Mouse (Mus musculus): Measurements from ENCODE around the gene Gm973. TPM values are rescaled to one million over a fixed set of nuclear protein-coding genes. Genes with fewer than 3 reads are reported as not detected.

The Gm973 gene
- 2.6 TPM for polyA plus RNA-seq (2017; shearing (Covaris generic))

DNA sequence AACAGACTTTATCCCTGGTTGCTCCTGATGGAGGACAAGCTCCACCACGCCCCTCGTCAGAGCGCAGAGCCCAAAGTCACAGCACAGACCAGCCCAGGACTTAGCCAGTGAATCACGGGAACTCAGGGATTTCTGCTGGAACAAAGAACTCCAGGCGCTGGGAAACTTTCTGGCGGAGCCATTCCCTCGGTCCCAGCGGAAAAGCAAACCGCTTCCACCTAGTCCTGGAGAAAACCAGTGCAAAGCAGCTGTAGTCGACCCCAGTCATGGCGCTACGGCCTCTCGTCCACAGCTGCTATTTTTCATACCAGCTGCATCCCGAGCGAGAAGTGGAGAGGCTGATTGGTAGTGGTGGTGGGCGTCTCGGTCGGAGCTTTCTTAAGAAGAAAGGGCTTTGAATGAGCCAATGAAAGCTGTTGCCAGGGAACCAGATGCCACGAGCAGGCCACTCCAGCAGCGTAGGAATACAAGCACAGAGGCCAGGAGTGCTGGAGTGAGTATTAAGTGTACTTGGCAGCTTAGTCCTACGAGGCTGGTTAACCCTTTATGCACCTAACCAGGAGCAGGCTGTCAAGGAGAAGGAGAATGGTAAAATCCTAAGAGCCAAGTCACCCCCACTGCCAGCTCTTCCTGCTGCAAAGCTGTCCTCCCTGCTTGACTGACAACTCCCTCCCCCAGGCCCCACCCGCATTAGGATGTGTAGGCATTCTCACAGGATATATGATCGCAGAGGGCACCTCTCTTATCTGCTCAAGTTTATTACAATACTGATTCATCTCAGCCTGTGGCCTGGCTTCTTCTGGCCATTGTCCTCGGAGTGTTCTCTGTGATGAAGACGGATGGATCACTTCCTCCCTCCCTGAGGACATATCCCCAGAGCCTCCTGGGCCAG, at the start of gene Gm973:
Gene Gm973, plus strand, starts transcription at position 239 of the 892 bp plus-strand sequence.

DNA sequence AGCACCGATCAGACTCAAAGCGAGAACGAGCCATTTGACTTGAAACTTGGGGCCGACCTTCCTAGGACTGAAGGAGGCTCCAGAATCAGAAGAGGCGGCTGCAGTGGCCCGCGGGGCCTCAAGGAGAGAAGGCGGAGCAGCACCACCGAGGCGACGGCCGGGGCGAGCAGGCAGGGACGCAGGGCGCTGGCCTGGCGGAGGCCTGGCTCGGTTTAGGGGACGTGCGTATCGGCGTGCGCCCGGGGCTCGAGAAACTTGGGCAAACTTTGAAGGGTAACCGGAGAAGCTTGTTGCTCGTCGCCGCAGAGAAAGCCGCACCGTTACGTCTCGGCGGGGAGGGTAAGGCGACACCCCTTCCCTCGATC, 33.8 kb upstream of the Gm973 start, which contains the start of gene Fzd7:
Gene Fzd7, plus strand, starts transcription at position 94 of the 365 bp plus-strand sequence.

DNA sequence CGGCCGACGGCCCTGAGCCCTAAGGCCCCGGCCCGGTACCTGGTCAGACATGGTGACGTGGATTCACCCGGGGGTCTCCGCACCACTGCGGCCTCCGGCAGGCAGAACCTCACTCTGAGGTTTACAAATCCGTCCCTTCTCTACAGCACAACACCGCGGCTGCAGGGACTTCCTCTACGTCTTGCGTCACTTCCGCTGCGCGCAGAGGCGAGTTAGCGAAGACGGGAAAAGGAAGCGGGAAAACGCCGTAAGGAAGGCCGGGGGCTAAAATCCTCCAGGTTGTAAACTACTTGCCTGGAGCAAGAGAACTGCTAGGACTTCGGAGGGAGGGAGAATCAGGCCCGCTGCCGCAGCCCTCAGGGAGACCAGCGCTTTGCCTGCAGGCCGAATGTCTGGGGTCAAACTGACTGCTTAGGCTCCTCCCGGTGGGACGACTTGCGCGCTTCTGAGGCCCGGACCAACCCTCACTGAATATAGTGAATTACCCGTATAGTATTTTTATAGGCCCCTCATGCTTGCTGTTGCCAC, 154.6 kb downstream of the Gm973 start, which contains the start of gene Sumo1:
Gene Sumo1, minus strand, starts transcription at position 194 of the 528 bp plus-strand sequence.

DNA sequence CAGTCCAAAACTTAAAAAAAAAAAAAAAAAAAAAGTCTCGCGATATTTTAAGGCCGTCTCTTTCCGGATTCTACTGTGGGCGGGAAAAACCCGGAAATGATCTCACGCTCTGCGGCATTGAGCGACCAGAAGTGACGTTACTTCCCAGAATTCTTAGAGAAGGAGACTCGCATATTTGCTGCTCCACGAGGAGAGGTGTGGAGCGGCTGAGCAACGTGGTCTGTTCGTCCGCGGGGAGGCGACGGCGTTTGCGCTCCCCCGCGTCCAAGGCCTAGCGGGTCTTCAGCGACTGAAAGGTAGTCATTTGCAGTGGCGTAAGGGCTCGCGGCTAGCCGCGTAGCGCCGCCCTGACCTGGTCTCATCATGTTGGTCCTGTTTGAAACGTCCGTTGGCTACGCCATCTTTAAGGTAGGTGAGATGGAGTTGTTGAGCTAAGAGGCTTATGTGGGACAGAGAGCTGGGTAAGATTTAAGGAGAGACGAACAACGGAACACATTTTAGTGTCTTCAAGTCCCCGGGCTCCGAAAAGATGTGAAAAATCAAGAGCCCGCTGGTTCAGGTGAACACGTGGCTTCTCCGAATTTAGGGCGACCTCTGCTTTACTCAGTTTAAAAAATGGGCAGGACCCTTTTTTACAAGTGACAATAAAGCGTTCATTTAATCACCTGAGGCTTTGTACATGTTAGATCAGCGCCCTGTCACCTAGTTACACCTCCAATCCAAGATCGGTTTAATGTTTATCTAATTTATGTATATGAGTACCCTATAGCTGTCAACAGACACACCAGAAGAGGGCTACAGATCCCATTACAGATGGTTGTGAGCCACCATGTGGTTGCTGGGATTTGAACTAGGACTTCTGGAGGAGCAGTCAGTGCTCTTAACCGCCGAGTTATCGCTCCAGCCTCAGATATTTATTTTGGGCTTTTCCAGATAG, 169.0 kb downstream of the Gm973 start, which contains the start of gene Nop58:
Gene Nop58, plus strand, starts transcription at position 153 of the 937 bp plus-strand sequence.

Other genes with a start within 250 kb of the Gm973 start
- gene Fzd7, start 33.8 kb upstream of the Gm973 start, polyA plus RNA-seq (2017; shearing (Covaris generic)): not detected
- 407 TPM for gene Sumo1, start 154.6 kb downstream of the Gm973 start, polyA plus RNA-seq (2017; shearing (Covaris generic))
- 215 TPM for gene Nop58, start 168.7 kb downstream of the Gm973 start, polyA plus RNA-seq (2017; shearing (Covaris generic))
- gene Bmpr2, start 247.1 kb downstream of the Gm973 start, polyA plus RNA-seq (2017; shearing (Covaris generic)): 1.1 TPM